Mouse (Mus musculus): Measurements from ENCODE around the gene Ybx2. TPM values are rescaled to one million over a fixed set of nuclear protein-coding genes. Genes with fewer than 3 reads are reported as not detected.

The Ybx2 gene
- polyA plus RNA-seq, 1 experiment from 2014 or later, result 7.1 TPM

DNA sequence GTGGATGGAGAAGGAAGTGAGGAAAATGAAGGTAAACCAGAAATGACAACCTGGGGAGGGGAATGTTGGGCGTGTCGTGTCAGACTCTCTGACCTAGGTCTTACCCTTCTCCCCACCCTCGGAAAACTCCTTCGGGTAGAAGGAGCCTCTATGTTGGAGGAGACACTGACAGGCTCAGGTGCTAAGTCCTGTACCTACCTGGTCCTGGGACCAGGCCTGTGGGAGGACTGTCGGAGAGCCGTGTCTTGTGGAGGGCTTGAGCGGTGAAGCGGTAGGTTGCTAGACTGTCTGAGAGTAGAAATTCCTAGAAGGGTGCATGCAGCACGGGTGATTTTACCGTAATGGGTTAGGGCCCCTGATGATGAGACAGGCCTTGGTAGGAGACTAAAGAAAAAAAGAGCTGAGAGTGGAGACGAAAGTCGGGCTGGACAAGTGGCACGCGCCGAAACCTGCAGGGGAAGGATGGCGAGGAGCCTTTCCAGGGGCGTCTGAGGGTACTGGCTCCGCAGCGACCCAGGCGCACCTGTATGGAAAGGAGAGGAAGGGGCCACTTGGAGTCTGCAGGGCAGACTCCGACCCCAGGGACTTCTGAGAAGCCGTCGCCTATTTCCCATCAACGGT is 29.2 kb downstream of the Ybx2 start, which contains the start of gene Cldn7:
Gene Cldn7, plus strand, starts transcription at position 130 of the 621 bp plus-strand sequence.
- 0 out of 2 replicates have a peak, but pooled peaks cover 7% of the 10 kb centered on the region for H3K4me1 ChIP-seq (replicated peaks; ENCODE audit: control insufficient read depth, insufficient read depth, low read length)
- 12% methylated on average over 24 of the region's 24 CpGs for WGBS
- no peak for ATAC-seq (ENCODE audit: low FRiP score)
- no peak within 1 kb of the TSS for H3K27ac ChIP-seq
- H3K9ac ChIP-seq, result no peak within 1 kb of the TSS
- H3K4me2 ChIP-seq (replicated peaks), result no peak within 1 kb of the TSS
- peaks cover 19% of the 10 kb centered on the region for H3K36me3 ChIP-seq (replicated peaks; ENCODE audit: control insufficient read depth, insufficient read depth)
- no peaks in the 10 kb centered on the region for H3K9me3 ChIP-seq (ENCODE audit: control insufficient read depth, low read length)
- H3K4me3 ChIP-seq (replicated peaks; ENCODE audit: low read length), result no peak within 1 kb of the TSS; the same call in 1 of the 2 replicates
- DNase-seq (ENCODE audit: low spot score), result no peak
- peaks cover 78% of the 10 kb centered on the region for H3K27me3 ChIP-seq (ENCODE audit: control insufficient read depth, insufficient read depth, low read length)

- peaks cover 78% of the 10 kb centered on the region for H3K27me3 ChIP-seq (ENCODE audit: control insufficient read depth, insufficient read depth, low read length)
- 3% methylated on average over 49 of the region's 49 CpGs for WGBS
- DNase-seq (ENCODE audit: low spot score) (no peak), ATAC-seq (ENCODE audit: low FRiP score) (no peak)
- no peak overlapping the region; the same call in none of the 2 replicates for H3K4me3 ChIP-seq (replicated peaks; ENCODE audit: low read length)
- H3K4me2 ChIP-seq (replicated peaks), result no peak overlapping the region
- no peak overlapping the region for H3K27ac ChIP-seq
- H3K36me3 ChIP-seq (replicated peaks; ENCODE audit: control insufficient read depth, insufficient read depth), result peaks cover 25% of the 10 kb centered on the region
- 0 out of 2 replicates have a peak, but pooled peaks cover 7% of the 10 kb centered on the region for H3K4me1 ChIP-seq (replicated peaks; ENCODE audit: control insufficient read depth, insufficient read depth, low read length)
- no peak overlapping the region for H3K9ac ChIP-seq
- H3K9me3 ChIP-seq (ENCODE audit: control insufficient read depth, low read length), result no peaks in the 10 kb centered on the region
Observed at GRCm38 (mm10) chr11:69965271-69966005, 29.8 kb downstream of the Ybx2 start.

DNA sequence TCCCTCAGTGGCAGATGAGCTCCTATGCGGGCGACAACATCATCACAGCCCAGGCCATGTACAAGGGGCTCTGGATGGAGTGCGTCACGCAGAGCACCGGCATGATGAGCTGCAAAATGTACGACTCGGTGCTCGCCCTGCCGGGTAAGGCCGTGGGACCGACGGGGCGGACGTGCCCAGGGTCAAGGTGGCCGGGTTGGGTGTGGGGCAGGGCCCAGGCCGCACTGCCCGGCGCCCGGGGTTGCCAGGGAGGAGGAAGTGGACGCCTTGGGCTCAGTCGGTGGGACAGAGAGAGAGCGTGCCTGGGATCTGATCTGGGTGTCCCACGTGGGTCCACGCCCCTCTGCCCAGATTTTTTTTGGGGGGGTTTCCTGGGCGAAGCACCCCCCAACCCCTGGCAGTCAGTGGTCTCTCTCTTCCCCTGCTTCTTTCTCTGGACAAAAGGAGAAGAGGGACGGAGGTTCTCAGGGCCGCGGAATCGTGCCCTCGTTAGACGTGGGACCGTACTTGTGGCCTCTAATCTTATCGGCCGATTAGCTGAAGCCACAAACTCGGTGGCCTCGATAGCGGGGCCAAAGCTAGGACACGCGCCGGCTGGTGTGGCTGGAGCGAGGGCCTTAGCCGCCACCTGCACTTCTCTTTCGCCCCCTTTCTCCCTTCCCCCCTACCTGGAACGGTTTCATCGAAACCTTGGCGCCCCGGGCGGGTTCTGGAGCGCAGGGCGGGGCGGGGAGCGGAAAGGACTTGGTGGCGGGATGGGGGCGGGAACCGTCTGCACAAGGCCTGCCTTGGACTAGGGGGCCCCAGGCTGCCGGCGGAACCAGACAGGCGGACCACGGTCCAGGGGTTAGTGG is 30.6 kb downstream of the Ybx2 start:
- H3K36me3 ChIP-seq (replicated peaks; ENCODE audit: control insufficient read depth, insufficient read depth), result peaks cover 30% of the 10 kb centered on the region
- H3K9me3 ChIP-seq (ENCODE audit: control insufficient read depth, low read length), result no peaks in the 10 kb centered on the region
- no peak overlapping the region for H3K27ac ChIP-seq
- peak overlapping the region; percentile 16 for H3K4me3 ChIP-seq (replicated peaks; ENCODE audit: low read length)
- H3K9ac ChIP-seq, result peak overlapping the region; percentile 44; the same call in 1 of the 2 replicates
- H3K4me2 ChIP-seq (replicated peaks), result peak overlapping the region; percentile 42
- no peak for ATAC-seq (ENCODE audit: low FRiP score)
- WGBS, result 3% methylated on average over 59 of the region's 59 CpGs
- DNase-seq (ENCODE audit: low spot score), result no peak
- H3K27me3 ChIP-seq (ENCODE audit: control insufficient read depth, insufficient read depth, low read length), result peaks cover 75% of the 10 kb centered on the region
- 0 out of 2 replicates have a peak, but pooled peaks cover 7% of the 10 kb centered on the region for H3K4me1 ChIP-seq (replicated peaks; ENCODE audit: control insufficient read depth, insufficient read depth, low read length)

GRCm38 (mm10) chr11:69966860-69967517 is 31.4 kb downstream of the Ybx2 start:
- no peak for DNase-seq (ENCODE audit: low spot score)
- peak overlapping the region; percentile 44; the same call in 1 of the 2 replicates for H3K9ac ChIP-seq

GRCm38 (mm10) chr11:69968793-69969192 is 33.2 kb downstream of the Ybx2 start:
- no peak overlapping the region for H3K4me3 ChIP-seq (replicated peaks; ENCODE audit: low read length)
- 0 out of 2 replicates have a peak, but pooled peaks cover 7% of the 10 kb centered on the region for H3K4me1 ChIP-seq (replicated peaks; ENCODE audit: control insufficient read depth, insufficient read depth, low read length)
- no peak overlapping the region for H3K4me2 ChIP-seq (replicated peaks)
- no peak overlapping the region for H3K9ac ChIP-seq
- no peak for DNase-seq (ENCODE audit: low spot score)
- 86% methylated on average over 4 of the region's 4 CpGs for WGBS
- no peaks in the 10 kb centered on the region for H3K9me3 ChIP-seq (ENCODE audit: control insufficient read depth, low read length)
- H3K27me3 ChIP-seq (ENCODE audit: control insufficient read depth, insufficient read depth, low read length), result peaks cover 50% of the 10 kb centered on the region
- no peak for ATAC-seq (ENCODE audit: low FRiP score)
- H3K36me3 ChIP-seq (replicated peaks; ENCODE audit: control insufficient read depth, insufficient read depth), result peaks cover 56% of the 10 kb centered on the region
- H3K27ac ChIP-seq, result no peak overlapping the region

More at GRCm38 (mm10) chr11:69966860-69967517, 31.4 kb downstream of the Ybx2 start:
- 0 out of 2 replicates have a peak, but pooled peaks cover 7% of the 10 kb centered on the region for H3K4me1 ChIP-seq (replicated peaks; ENCODE audit: control insufficient read depth, insufficient read depth, low read length)
- H3K4me2 ChIP-seq (replicated peaks), result peak overlapping the region; percentile 42
- peaks cover 68% of the 10 kb centered on the region for H3K27me3 ChIP-seq (ENCODE audit: control insufficient read depth, insufficient read depth, low read length)
- ATAC-seq (ENCODE audit: low FRiP score), result no peak
- H3K4me3 ChIP-seq (replicated peaks; ENCODE audit: low read length), result peak overlapping the region; percentile 16
- no peak overlapping the region for H3K27ac ChIP-seq
- no peaks in the 10 kb centered on the region for H3K9me3 ChIP-seq (ENCODE audit: control insufficient read depth, low read length)
- 41% methylated on average over 17 of the region's 17 CpGs for WGBS
- H3K36me3 ChIP-seq (replicated peaks; ENCODE audit: control insufficient read depth, insufficient read depth), result peaks cover 38% of the 10 kb centered on the region

- ATAC-seq (ENCODE audit: low FRiP score) (no peak), DNase-seq (ENCODE audit: low spot score) (no peak)
- Histone ChIP-seq H3K4me2 (replicated peaks) (no peak overlapping the region), H3K27me3 (ENCODE audit: control insufficient read depth, insufficient read depth, low read length) (peaks cover 36% of the 10 kb centered on the region), H3K9me3 (ENCODE audit: control insufficient read depth, low read length) (no peaks in the 10 kb centered on the region), H3K9ac (no peak overlapping the region), H3K36me3 (replicated peaks; ENCODE audit: control insufficient read depth, insufficient read depth) (peaks cover 70% of the 10 kb centered on the region), H3K4me1 (replicated peaks; ENCODE audit: control insufficient read depth, insufficient read depth, low read length) (0 out of 2 replicates have a peak, but pooled peaks cover 7% of the 10 kb centered on the region), H3K4me3 (replicated peaks; ENCODE audit: low read length) (no peak overlapping the region), H3K27ac (no peak overlapping the region)
- WGBS, result 90% methylated on average over 6 of the region's 6 CpGs
Observed at GRCm38 (mm10) chr11:69970222-69970621, 34.6 kb downstream of the Ybx2 start.

GRCm38 (mm10) chr11:69970775-69971174 is 35.2 kb downstream of the Ybx2 start:
- no peak for ATAC-seq (ENCODE audit: low FRiP score)

GRCm38 (mm10) chr11:69974907-69975306 is 39.3 kb downstream of the Ybx2 start:
- 98% methylated on average over 2 of the region's 2 CpGs for WGBS
- Histone ChIP-seq H3K9me3 (ENCODE audit: control insufficient read depth, low read length) (no peaks in the 10 kb centered on the region), H3K36me3 (replicated peaks; ENCODE audit: control insufficient read depth, insufficient read depth) (peaks cover 71% of the 10 kb centered on the region)

More at GRCm38 (mm10) chr11:69970775-69971174, 35.2 kb downstream of the Ybx2 start:
- Histone ChIP-seq H3K4me2 (replicated peaks) (no peak overlapping the region), H3K4me3 (replicated peaks; ENCODE audit: low read length) (no peak overlapping the region), H3K27me3 (ENCODE audit: control insufficient read depth, insufficient read depth, low read length) (peaks cover 30% of the 10 kb centered on the region), H3K9ac (no peak overlapping the region), H3K9me3 (ENCODE audit: control insufficient read depth, low read length) (no peaks in the 10 kb centered on the region), H3K36me3 (replicated peaks; ENCODE audit: control insufficient read depth, insufficient read depth) (peaks cover 74% of the 10 kb centered on the region), H3K27ac (no peak overlapping the region), H3K4me1 (replicated peaks; ENCODE audit: control insufficient read depth, insufficient read depth, low read length) (0 out of 2 replicates have a peak, but pooled peaks cover 5% of the 10 kb centered on the region)
- DNase-seq (ENCODE audit: low spot score), result no peak
- 82% methylated on average over 3 of the region's 3 CpGs for WGBS

More at GRCm38 (mm10) chr11:69974907-69975306, 39.3 kb downstream of the Ybx2 start:
- peaks cover 10% of the 10 kb centered on the region for H3K4me1 ChIP-seq (replicated peaks; ENCODE audit: control insufficient read depth, insufficient read depth, low read length)
- ATAC-seq (ENCODE audit: low FRiP score), result no peak
- H3K4me2 ChIP-seq (replicated peaks), result no peak overlapping the region
- H3K9ac ChIP-seq, result no peak overlapping the region
- H3K27ac ChIP-seq, result no peak overlapping the region
- H3K27me3 ChIP-seq (ENCODE audit: control insufficient read depth, insufficient read depth, low read length), result no peaks in the 10 kb centered on the region
- no peak for DNase-seq (ENCODE audit: low spot score)
- no peak overlapping the region for H3K4me3 ChIP-seq (replicated peaks; ENCODE audit: low read length)
